In genomic region chr17:13002243-13002642, GRCm38 (mm10) we compare ENCODE assay signal across 11 mouse cellular contexts. TPM values are rescaled to one million over a fixed set of nuclear protein-coding genes. Genes with fewer than 3 reads are reported as not detected.
"Had no signal": no experiment of that assay in that cellular context is flagged by ENCODE, and none has a peak within 500 bp of the region (broad histone marks: within the 10 kb centered on the region; RNA-seq: fewer than 3 reads in every experiment).

No protein-coding gene starts in this region.

RNA-seq across cellular contexts. Expression of gene Gpr31b, which starts 49.9 kb away (rescaled TPM):
- polyA plus RNA-seq: liver, embryonic 16.5 days; lung, embryonic 14.5 days; lung, embryonic 16.5 days; midbrain, embryonic 11.5 days; midbrain, embryonic 13.5 days; myocyte; neural tube, embryonic 11.5 days; neural tube, embryonic 13.5 days; neural tube, embryonic 15.5 days; stomach, embryonic 15.5 days had no signal

RNA-seq across cellular contexts. Expression of gene Tcp10b, which starts 58.7 kb away (rescaled TPM):
- polyA plus RNA-seq: liver, embryonic 16.5 days; lung, embryonic 14.5 days; midbrain, embryonic 11.5 days; midbrain, embryonic 13.5 days; myocyte; neural tube, embryonic 11.5 days; small intestine, adult 2 months had no signal
